Mouse (Mus musculus): ENCODE data around the gene Alpk1.

GRCm38 (mm10) chr3:127728851-127729512 is 51.3 kb downstream of the Alpk1 start:
- TF ChIP-seq POLR2A (IDR thresholded peaks at IDR 0.05; ENCODE audit: low read depth, low read length) = no peak
- TF ChIP-seq CTCF (conservative IDR thresholded peaks at IDR 0.05; ENCODE audit: insufficient read depth, insufficient read length, low read depth, low read length) = no peak

Measured in kidney, adult 2 months (tissue).